Mouse (Mus musculus): ENCODE data around the gene Tmem231. TPM values are rescaled to one million over a fixed set of nuclear protein-coding genes. Genes with fewer than 3 reads are reported as not detected.

Gene Tmem231
- polyA plus RNA-seq, 1 experiment from 2014 or later: 21.9 TPM

- Histone ChIP-seq H3K36me3 (ENCODE audit: control insufficient read depth, insufficient read depth, low read length) (no peaks in the 10 kb centered on the region), H3K9me3 (ENCODE audit: control insufficient read depth, low read length) (no peaks in the 10 kb centered on the region), H3K4me2 (no peak overlapping the region), H3K4me3 (ENCODE audit: low read depth, low read length) (no peak overlapping the region), H3K4me1 (ENCODE audit: control insufficient read depth, insufficient read depth, low read length) (no peaks in the 10 kb centered on the region), H3K27me3 (ENCODE audit: control insufficient read depth, insufficient read depth, low read length) (no peaks in the 10 kb centered on the region), H3K9ac (ENCODE audit: low read length) (no peak overlapping the region), H3K27ac (ENCODE audit: low read depth, low read length) (no peak overlapping the region)
- WGBS: 92% methylated on average over 4 of the region's 4 CpGs
- DNase-seq (ENCODE audit: low spot score, missing footprints): no peak
- ATAC-seq (ENCODE audit: low FRiP score): no peak
Observed at GRCm38 (mm10) chr8:111863280-111863679, 70.4 kb downstream of the Tmem231 start.

Other genes starting within 250 kb of the Tmem231 start
- not detected in 2 replicates for gene Ctrb1, start 242.9 kb downstream of the Tmem231 start, polyA plus RNA-seq (2014; fragmentation: Nextera tagmentation; extraction: Ambion mirVana)
- 36.2 and 42.1 TPM in 2 replicates for gene Bcar1, start 190.1 kb downstream of the Tmem231 start, polyA plus RNA-seq (2014; fragmentation: Nextera tagmentation; extraction: Ambion mirVana)
- gene Cfdp1, start 79.6 kb downstream of the Tmem231 start, polyA plus RNA-seq (2014; fragmentation: Nextera tagmentation; extraction: Ambion mirVana): 209 and 223 TPM in 2 replicates
- gene Tmem170, start 57.1 kb downstream of the Tmem231 start, polyA plus RNA-seq (2014; fragmentation: Nextera tagmentation; extraction: Ambion mirVana): 6.8 and 7.2 TPM in 2 replicates
- 2.4 TPM in 2 replicates for gene Chst5, start 23.4 kb downstream of the Tmem231 start, polyA plus RNA-seq (2014; fragmentation: Nextera tagmentation; extraction: Ambion mirVana)
- gene Gabarapl2, start 6.8 kb upstream of the Tmem231 start, polyA plus RNA-seq (2014; fragmentation: Nextera tagmentation; extraction: Ambion mirVana): 331 and 348 TPM in 2 replicates
- 9.1 and 11.8 TPM in 2 replicates for gene Adat1, start 58.4 kb upstream of the Tmem231 start, polyA plus RNA-seq (2014; fragmentation: Nextera tagmentation; extraction: Ambion mirVana)
- gene Kars, start 77.4 kb upstream of the Tmem231 start, polyA plus RNA-seq (2014; fragmentation: Nextera tagmentation; extraction: Ambion mirVana): 258 and 265 TPM in 2 replicates
- 29.9 and 31.3 TPM in 2 replicates for gene Terf2ip, start 77.5 kb upstream of the Tmem231 start, polyA plus RNA-seq (2014; fragmentation: Nextera tagmentation; extraction: Ambion mirVana)
- 0.26 and 0.37 TPM in 2 replicates for gene Gm6793, start 81.2 kb upstream of the Tmem231 start, polyA plus RNA-seq (2014; fragmentation: Nextera tagmentation; extraction: Ambion mirVana)